Mouse (Mus musculus): ENCODE data around the gene Thoc6. TPM values are rescaled to one million over a fixed set of nuclear protein-coding genes. Genes with fewer than 3 reads are reported as not detected.

The Thoc6 gene
- polyA plus RNA-seq (2017; shearing (Covaris generic)) = 35.4 TPM

GRCm38 (mm10) chr17:23673424-23674073 is at the start of gene Thoc6, which contains the start of gene Hcfc1r1:
TSS of gene Thoc6 (minus strand) at chr17:23673882.
TSS of gene Hcfc1r1 (plus strand) at chr17:23673596.

DNA sequence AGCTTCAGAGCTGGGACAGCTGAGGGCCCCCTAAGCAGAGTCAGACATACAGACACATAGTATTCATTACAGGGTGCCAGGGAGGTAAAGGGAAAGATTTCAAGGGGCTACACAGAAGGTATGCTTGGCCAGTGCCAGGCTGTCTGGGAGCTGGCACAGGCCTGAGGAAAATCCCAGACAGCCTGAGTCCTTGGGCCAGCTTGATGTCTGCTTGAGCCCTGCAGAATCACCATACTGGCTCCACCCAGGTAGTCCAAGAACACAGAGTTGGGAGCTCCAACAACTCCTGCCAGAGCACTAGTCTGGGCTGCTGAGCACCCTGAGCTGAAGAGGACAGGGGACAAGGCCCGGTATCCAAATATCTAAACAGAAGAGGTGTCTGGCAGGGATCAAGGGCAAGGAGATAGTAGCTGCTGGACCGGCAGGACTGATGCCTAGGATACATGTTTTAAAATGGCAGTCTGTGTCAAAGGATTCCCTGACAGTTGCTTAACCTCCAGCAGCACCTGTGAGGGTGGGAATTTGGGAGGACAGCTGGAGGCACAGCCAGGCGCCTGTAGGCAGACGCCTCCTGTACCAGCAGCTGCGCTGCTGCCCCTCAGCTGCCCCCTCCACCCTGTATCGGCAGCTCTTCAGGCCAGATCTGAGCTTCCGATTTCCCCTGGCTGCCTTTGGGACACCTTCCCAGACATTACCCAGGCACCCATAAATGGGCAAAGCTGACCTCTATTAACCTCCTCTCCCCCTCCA is 48.9 kb upstream of the Thoc6 start, which contains the start of gene 1520401A03Rik:
1520401A03Rik (minus strand) TSS at position 408 of the 750 bp plus-strand sequence.

GRCm38 (mm10) chr17:23683856-23684672 is 10.4 kb upstream of the Thoc6 start, which contains the start of gene Cldn9:
TSS of gene Cldn9 (minus strand) at chr17:23684026.

DNA sequence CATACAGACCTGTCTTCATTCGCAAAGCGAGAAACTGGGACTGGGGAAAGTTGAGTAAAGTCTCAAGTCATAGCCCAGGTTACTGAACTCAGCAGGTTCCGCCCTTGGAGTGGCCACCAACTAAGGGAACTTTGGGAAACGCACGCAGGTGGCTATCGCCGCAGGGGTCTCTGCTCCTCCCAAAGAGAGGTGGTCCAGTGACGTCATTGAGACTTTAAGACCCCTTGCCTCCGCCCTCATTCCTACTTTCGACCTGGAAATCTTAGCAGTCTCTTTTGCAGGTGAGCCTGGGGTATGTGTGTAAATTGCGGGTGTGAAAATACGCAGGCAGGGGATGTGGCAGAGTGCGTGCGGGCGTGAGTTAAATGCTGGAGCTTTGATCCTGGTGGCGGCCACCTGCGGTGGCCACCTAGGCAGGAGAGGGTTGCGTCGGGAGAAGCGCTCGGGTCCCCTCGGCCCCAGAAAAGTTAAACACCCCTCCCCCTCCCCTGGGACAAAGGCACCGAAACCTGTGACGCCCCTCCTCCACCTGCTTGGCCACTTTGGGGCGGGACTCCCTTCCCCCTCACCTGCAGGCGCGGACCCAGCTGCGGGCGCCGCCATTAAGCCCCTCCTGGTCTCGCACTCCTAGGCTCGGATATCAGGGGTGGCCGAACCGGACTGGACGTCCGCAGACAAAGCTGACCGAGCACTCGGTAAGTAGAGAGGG is 5.6 kb upstream of the Thoc6 start, which contains the start of gene Cldn6:
Cldn6 (plus strand) TSS at position 123 of the 709 bp plus-strand sequence.

DNA sequence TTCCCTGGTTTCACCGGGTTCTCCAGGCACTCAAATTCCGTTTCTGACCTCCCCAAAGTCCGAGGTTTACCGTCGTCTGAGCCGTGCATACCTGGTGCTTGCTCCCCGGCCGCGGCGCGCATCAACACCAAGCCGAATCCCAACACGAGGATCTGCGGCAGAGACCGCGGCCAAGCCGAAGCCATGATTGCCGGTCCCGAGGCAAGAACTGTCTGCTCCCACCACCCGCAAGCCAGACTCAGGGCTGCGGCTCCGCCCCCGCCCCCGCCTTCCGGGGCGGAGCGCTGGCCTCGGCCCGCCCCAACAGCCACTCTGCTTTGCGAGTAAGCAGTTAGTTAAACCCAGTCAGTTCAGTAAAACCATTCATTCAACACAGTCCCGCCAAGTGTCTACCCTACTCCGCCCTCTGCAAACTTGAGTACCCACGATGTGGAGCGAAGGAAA is 3.6 kb upstream of the Thoc6 start, which contains the start of gene Tnfrsf12a:
Tnfrsf12a (minus strand) TSS at position 233 of the 444 bp plus-strand sequence.

GRCm38 (mm10) chr17:23660117-23660875 is 13.4 kb downstream of the Thoc6 start, which contains the start of gene Bicdl2:
TSS of gene Bicdl2 (plus strand) at chr17:23660506.

DNA sequence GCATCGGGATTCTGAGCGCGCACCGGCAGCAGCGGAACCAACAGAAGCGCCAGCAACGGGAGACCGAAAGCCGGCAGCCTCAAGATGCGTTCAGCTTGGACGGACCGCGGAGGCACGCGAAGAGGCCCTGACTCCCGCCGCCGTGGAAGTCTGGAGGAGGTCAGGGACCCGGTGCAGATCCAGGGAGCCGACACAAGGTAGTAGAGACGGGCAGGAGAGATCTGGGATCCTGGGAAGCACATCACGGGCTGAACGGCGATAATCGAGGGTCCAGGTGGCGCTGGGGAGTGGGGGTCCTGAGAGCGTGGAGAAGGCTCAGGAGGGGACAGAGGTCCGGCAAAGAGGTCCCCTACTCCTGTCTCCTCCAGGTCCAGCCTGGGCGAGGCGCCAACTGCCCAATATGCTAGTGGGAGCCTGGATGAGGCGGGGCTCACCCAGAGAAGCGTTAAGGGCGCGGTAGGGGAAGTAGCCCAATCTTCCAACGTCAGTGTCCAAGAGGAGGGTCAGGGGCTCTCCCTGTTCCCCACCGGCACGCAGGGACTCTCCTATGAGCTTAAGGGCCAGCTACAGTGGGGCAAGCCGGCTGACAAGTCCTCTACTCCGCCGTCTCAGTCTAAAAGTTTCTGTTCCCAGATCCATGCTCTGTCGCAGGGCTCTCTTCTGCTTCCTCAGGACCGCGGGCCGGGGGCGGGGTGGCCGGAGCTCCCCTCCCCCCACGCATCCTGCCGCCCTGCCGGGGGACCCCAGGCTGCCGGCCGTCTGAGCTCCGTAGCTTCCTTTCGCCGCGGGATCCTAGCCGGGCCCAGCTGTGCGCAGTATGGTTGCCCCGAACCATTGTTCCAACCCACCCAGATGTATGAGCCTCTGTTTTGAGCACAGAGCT is 28.8 kb downstream of the Thoc6 start, which contains the start of gene Mmp25:
Mmp25 (minus strand) TSS at position 665 of the 883 bp plus-strand sequence.

Other genes starting within 250 kb of the Thoc6 start
- not detected for gene Vmn2r117, start 194.2 kb downstream of the Thoc6 start, polyA plus RNA-seq (2017; shearing (Covaris generic))
- gene Zfp213, start 109.6 kb downstream of the Thoc6 start, polyA plus RNA-seq (2017; shearing (Covaris generic)) = 8.3 TPM
- gene Zfp13, start 74.4 kb downstream of the Thoc6 start, polyA plus RNA-seq (2017; shearing (Covaris generic)) = not detected
- gene Zscan10, start 73.0 kb downstream of the Thoc6 start, polyA plus RNA-seq (2017; shearing (Covaris generic)) = 19.6 TPM
- not detected for gene Mmp25, start 28.6 kb downstream of the Thoc6 start, polyA plus RNA-seq (2017; shearing (Covaris generic))
- not detected for gene Bicdl2, start 13.4 kb downstream of the Thoc6 start, polyA plus RNA-seq (2017; shearing (Covaris generic))
- gene Hcfc1r1, start 286 bp downstream of the Thoc6 start, polyA plus RNA-seq (2017; shearing (Covaris generic)) = 46.7 TPM
- gene Tnfrsf12a, start 3.6 kb upstream of the Thoc6 start, polyA plus RNA-seq (2017; shearing (Covaris generic)) = 38.8 TPM
- not detected for gene Cldn6, start 5.4 kb upstream of the Thoc6 start, polyA plus RNA-seq (2017; shearing (Covaris generic))
- not detected for gene Cldn9, start 10.1 kb upstream of the Thoc6 start, polyA plus RNA-seq (2017; shearing (Covaris generic))
- 0.27 TPM for gene 1520401A03Rik, start 48.9 kb upstream of the Thoc6 start, polyA plus RNA-seq (2017; shearing (Covaris generic))
- 57.3 TPM for gene Pkmyt1, start 52.5 kb upstream of the Thoc6 start, polyA plus RNA-seq (2017; shearing (Covaris generic))
- gene Paqr4, start 67.0 kb upstream of the Thoc6 start, polyA plus RNA-seq (2017; shearing (Covaris generic)) = 1.00 TPM
- 0.81 TPM for gene Kremen2, start 72.0 kb upstream of the Thoc6 start, polyA plus RNA-seq (2017; shearing (Covaris generic))
- 23.4 TPM for gene Flywch1, start 97.7 kb upstream of the Thoc6 start, polyA plus RNA-seq (2017; shearing (Covaris generic))
- not detected for gene Flywch2, start 112.2 kb upstream of the Thoc6 start, polyA plus RNA-seq (2017; shearing (Covaris generic))
- 1,111 TPM for gene Srrm2, start 116.7 kb upstream of the Thoc6 start, polyA plus RNA-seq (2017; shearing (Covaris generic))
- 324 TPM for gene Elob, start 155.3 kb upstream of the Thoc6 start, polyA plus RNA-seq (2017; shearing (Covaris generic))
- not detected for gene Prss33, start 162.2 kb upstream of the Thoc6 start, polyA plus RNA-seq (2017; shearing (Covaris generic))
- gene Prss32, start 170.0 kb upstream of the Thoc6 start, polyA plus RNA-seq (2017; shearing (Covaris generic)) = not detected
- not detected for gene Prss41, start 170.3 kb upstream of the Thoc6 start, polyA plus RNA-seq (2017; shearing (Covaris generic))
- gene Prss21, start 194.2 kb upstream of the Thoc6 start, polyA plus RNA-seq (2017; shearing (Covaris generic)) = not detected
- gene Dcpp1, start 207.0 kb upstream of the Thoc6 start, polyA plus RNA-seq (2017; shearing (Covaris generic)) = not detected
- gene Dcpp2, start 207.0 kb upstream of the Thoc6 start, polyA plus RNA-seq (2017; shearing (Covaris generic)) = not detected
- not detected for gene Dcpp3, start 243.6 kb upstream of the Thoc6 start, polyA plus RNA-seq (2017; shearing (Covaris generic))

All from naive thymus-derived CD4-positive, alpha-beta T cell, adult 5 months (primary cell).